Mouse (Mus musculus) CH12.LX (cell line): ENCODE data around the gene Trmt112. TPM values are rescaled to one million over a fixed set of nuclear protein-coding genes. Genes with fewer than 3 reads are reported as not detected.

Source experiments
- DNase-seq: peaks from one replicate; pipeline ENCODE4 v3.0.0-alpha.2; 2013; ENCODE audit errors: extremely low read depth
- H3K27ac ChIP-seq: 2 replicates; pipeline ENCODE4 v1.5.1; 2012; ENCODE audit warnings: low read depth, mild to moderate bottlenecking, control low read depth, moderate library complexity; ENCODE audit not compliant: insufficient read depth
- H3K27me3 ChIP-seq: replicated peaks from 2 replicates; pipeline ENCODE3; 2012; ENCODE audit warnings: inconsistent platforms
- H3K36me3 ChIP-seq, 2 experiments: replicated peaks in 1 of 2; 2 replicates each; pipeline versions ENCODE3 to v1.6.1; 2012; ENCODE audit warnings: inconsistent platforms in 1 of 2, low read length in 1 of 2, mild to moderate bottlenecking in 1 of 2, mixed read lengths in 1 of 2, moderate library complexity in 1 of 2; ENCODE audit not compliant: control insufficient read depth in 1 of 2, insufficient read depth in 1 of 2
- H3K4me1 ChIP-seq, 2 experiments: 2 replicates each; pipeline ENCODE4 v1.6.1; 2012; ENCODE audit warnings: inconsistent platforms in 1 of 2, moderate library complexity in 1 of 2; ENCODE audit not compliant: insufficient read depth in 2 of 2, control insufficient read depth in 1 of 2
- H3K4me2 ChIP-seq: 2 replicates; pipeline ENCODE4 v1.6.1; 2012; ENCODE audit warnings: low read depth, mild to moderate bottlenecking, control low read depth; ENCODE audit not compliant: poor library complexity, insufficient read depth, severe bottlenecking
- H3K4me3 ChIP-seq, 3 experiments: fragments of 150-350 bp in 1 of 3; sonication (generic) in 1 of 3; replicated peaks in 1 of 3; 2 replicates each; pipeline versions ENCODE3 to v1.5.1; 2011 to 2012; ENCODE audit warnings: low read depth in 2 of 3, low read length in 2 of 3, mild to moderate bottlenecking in 2 of 3, moderate library complexity in 2 of 3, control low read depth in 1 of 3, improper control_type of control experiment in 1 of 3, inconsistent platforms in 1 of 3, mixed read lengths in 1 of 3; ENCODE audit not compliant: poor library complexity in 1 of 3
- H3K79me2 ChIP-seq: replicated peaks from 2 replicates; pipeline ENCODE4 v1.6.1; 2012; ENCODE audit warnings: mild to moderate bottlenecking, moderate library complexity; ENCODE audit not compliant: control insufficient read depth, poor library complexity, insufficient read depth, severe bottlenecking; ENCODE audit errors: extremely low read depth
- H3K9ac ChIP-seq: 2 replicates; pipeline ENCODE4 v1.6.1; 2012; ENCODE audit warnings: low read depth, mild to moderate bottlenecking, control low read depth, moderate library complexity; ENCODE audit not compliant: insufficient read depth
- H3K9me3 ChIP-seq: replicated peaks from 2 replicates; pipeline ENCODE3; 2012; ENCODE audit warnings: low read length, inconsistent platforms, mixed read lengths
- BHLHE40 ChIP-seq: IDR thresholded peaks from 2 replicates; pipeline ENCODE4 v1.6.1; 2011; ENCODE audit warnings: mild to moderate bottlenecking, low read depth, low read length, improper control_type of control experiment
- CHD2 ChIP-seq: IDR thresholded peaks from 2 replicates; pipeline ENCODE4 v1.6.1; 2011; ENCODE audit warnings: low read length, improper control_type of control experiment
- CTCF ChIP-seq, 2 experiments: IDR thresholded peaks in 1 of 2; conservative IDR thresholded peaks in 1 of 2; 2 replicates each; pipeline ENCODE4 v1.5.1; 2011 to 2012; ENCODE audit warnings: low read depth in 2 of 2, low read length in 2 of 2, improper control_type of control experiment in 1 of 2, inconsistent platforms in 1 of 2, mild to moderate bottlenecking in 1 of 2, moderate library complexity in 1 of 2
- E2F4 ChIP-seq: IDR thresholded peaks from 2 replicates; pipeline ENCODE4 v1.6.1; 2011; ENCODE audit warnings: low read depth, low read length, improper control_type of control experiment; ENCODE audit not compliant: insufficient replicate concordance
- ELF1 ChIP-seq: IDR thresholded peaks from 2 replicates; pipeline ENCODE4 v1.6.1; 2014; ENCODE audit warnings: low read depth, mild to moderate bottlenecking, inconsistent platforms, low read length, improper control_type of control experiment
- EP300 ChIP-seq: IDR thresholded peaks from 2 replicates; pipeline ENCODE4 v1.6.1; 2011; ENCODE audit warnings: low read length, improper control_type of control experiment
- HCFC1 ChIP-seq: IDR thresholded peaks from 2 replicates; pipeline ENCODE4 v1.6.1; 2012; ENCODE audit warnings: low read depth, mild to moderate bottlenecking, inconsistent platforms, low read length, improper control_type of control experiment
- IRF4 ChIP-seq: IDR thresholded peaks from 2 replicates; pipeline ENCODE4 v1.6.1; 2014; ENCODE audit warnings: low read depth, mild to moderate bottlenecking, inconsistent platforms, low read length, improper control_type of control experiment
- JUND ChIP-seq: conservative IDR thresholded peaks from 2 replicates; pipeline ENCODE4 v1.6.1; 2011; ENCODE audit warnings: low read depth, low read length, improper control_type of control experiment
- MAFK ChIP-seq: IDR thresholded peaks from 2 replicates; pipeline ENCODE4 v1.6.1; 2011; ENCODE audit warnings: low read length, improper control_type of control experiment; ENCODE audit not compliant: insufficient replicate concordance
- MEF2A ChIP-seq: IDR thresholded peaks from 2 replicates; pipeline ENCODE4 v1.6.1; 2014; ENCODE audit warnings: low read depth, mild to moderate bottlenecking, inconsistent platforms, low read length, improper control_type of control experiment, borderline replicate concordance
- PAX5 ChIP-seq: IDR thresholded peaks from 2 replicates; pipeline ENCODE4 v1.6.1; 2012; ENCODE audit warnings: low read length, inconsistent platforms, mixed read lengths
- RAD21 ChIP-seq: IDR thresholded peaks from 2 replicates; pipeline ENCODE4 v1.6.1; 2011; ENCODE audit warnings: low read depth, mild to moderate bottlenecking, low read length, improper control_type of control experiment, moderate library complexity
- SIN3A ChIP-seq: IDR thresholded peaks from 2 replicates; pipeline ENCODE4 v1.6.1; 2012; ENCODE audit warnings: low read length, improper control_type of control experiment, inconsistent platforms
- TBP ChIP-seq: conservative IDR thresholded peaks from 2 replicates; pipeline ENCODE4 v1.6.1; 2011; ENCODE audit warnings: low read depth, low read length, improper control_type of control experiment
- TCF12 ChIP-seq: IDR thresholded peaks from 2 replicates; pipeline ENCODE4 v1.6.1; 2014; ENCODE audit warnings: low read depth, mild to moderate bottlenecking, inconsistent platforms, low read length, improper control_type of control experiment
- ZC3H11A ChIP-seq: IDR thresholded peaks from 2 replicates; pipeline ENCODE4 v1.6.1; 2012; ENCODE audit warnings: low read depth, mild to moderate bottlenecking, inconsistent platforms, low read length, improper control_type of control experiment
- ZKSCAN1 ChIP-seq: IDR thresholded peaks from 2 replicates; pipeline ENCODE4 v1.6.1; 2012; ENCODE audit warnings: low read depth, inconsistent platforms, low read length, improper control_type of control experiment, borderline replicate concordance
- ZMIZ1 ChIP-seq: IDR thresholded peaks from 2 replicates; pipeline ENCODE4 v1.6.1; 2012; ENCODE audit warnings: low read depth, mild to moderate bottlenecking, inconsistent platforms, low read length, improper control_type of control experiment
- dilution Hi-C: fragments of 300-500 bp; cut with MboI; formaldehyde crosslinking; loops from 2 replicates; pipeline ENCODE4 v1.14.3; 2020; ENCODE audit warnings: low sequenced_read_pairs; ENCODE audit not compliant: extremely low pct_unique_long_range_greater_than_20kb, extremely low pct_ligation_motif_present
- in situ Hi-C: fragments of 300-500 bp; cut with MboI; formaldehyde crosslinking; loops from 3 replicates; pipeline ENCODE4 v1.14.3; 2019; ENCODE audit warnings: low sequenced_read_pairs, low pct_ligation_motif_present, low pct_unique_long_range_greater_than_20kb, mixed read lengths
- polyA plus RNA-seq: library from polyadenylated mRNA; unstranded; fragments of >175 nt; gene quantifications from 2 replicates; pipeline ENCODE4 v1.2.1, GENCODE M21; 2012; ENCODE audit warnings: low read depth; ENCODE audit not compliant: insufficient read length
- total RNA-seq, 2 experiments: library from RNA; depleted of rRNA; stranded (reverse); fragments of 300-350 nt in 1 of 2; fragments of >200 nt in 1 of 2; gene quantifications; 2 replicates each; pipeline ENCODE4 v1.2.3; 2012 to 2014

Gene Trmt112
- total and polyA plus RNA-seq, 3 experiments: 97.9 to 212 (median 198) TPM

DNA sequence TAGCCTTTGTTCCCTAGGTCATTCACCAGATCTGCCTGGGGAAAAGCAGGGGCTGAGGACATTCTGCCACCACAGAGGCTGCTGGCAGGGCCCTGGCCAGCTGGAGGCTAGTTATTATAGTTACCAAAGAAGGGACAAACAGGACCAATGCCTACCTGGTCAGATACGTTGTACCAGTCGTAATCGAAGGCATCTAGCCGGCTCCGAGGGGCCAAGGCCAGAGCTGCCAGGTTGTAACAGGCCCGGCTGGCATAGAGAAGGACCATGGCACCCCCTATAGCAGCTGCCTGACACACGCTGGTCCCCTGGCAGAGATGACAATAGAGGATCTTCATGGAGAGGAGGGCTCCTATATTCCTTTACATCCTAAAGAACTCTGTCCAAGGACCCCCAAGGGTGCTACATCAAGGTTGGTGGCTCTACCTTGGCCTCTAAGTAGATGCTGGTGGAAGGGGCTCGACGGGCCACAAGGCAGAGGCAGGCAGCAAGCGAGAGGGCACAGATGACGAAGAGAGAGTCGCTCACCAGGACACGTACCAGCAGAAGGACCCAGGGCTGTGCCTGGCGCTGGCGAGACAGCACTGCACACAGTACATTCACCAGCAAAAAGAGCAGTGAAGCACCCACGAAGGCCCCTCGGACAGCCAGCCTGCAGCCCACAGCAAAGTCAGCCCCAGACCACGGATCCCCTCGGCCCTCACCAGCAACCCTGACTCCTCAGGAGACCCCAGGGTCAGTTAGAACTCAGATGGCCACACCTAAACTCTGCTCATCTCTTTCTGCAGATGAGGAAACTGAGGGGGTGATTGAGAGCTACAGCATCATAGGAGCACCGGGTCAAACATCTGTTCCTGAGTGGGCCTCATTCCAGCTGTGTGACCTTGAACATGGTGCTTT is 29.9 kb downstream of the Trmt112 start:
- peaks cover 0 to 16% of the 10 kb centered on the region in 2 experiments for H3K36me3 ChIP-seq

DNA sequence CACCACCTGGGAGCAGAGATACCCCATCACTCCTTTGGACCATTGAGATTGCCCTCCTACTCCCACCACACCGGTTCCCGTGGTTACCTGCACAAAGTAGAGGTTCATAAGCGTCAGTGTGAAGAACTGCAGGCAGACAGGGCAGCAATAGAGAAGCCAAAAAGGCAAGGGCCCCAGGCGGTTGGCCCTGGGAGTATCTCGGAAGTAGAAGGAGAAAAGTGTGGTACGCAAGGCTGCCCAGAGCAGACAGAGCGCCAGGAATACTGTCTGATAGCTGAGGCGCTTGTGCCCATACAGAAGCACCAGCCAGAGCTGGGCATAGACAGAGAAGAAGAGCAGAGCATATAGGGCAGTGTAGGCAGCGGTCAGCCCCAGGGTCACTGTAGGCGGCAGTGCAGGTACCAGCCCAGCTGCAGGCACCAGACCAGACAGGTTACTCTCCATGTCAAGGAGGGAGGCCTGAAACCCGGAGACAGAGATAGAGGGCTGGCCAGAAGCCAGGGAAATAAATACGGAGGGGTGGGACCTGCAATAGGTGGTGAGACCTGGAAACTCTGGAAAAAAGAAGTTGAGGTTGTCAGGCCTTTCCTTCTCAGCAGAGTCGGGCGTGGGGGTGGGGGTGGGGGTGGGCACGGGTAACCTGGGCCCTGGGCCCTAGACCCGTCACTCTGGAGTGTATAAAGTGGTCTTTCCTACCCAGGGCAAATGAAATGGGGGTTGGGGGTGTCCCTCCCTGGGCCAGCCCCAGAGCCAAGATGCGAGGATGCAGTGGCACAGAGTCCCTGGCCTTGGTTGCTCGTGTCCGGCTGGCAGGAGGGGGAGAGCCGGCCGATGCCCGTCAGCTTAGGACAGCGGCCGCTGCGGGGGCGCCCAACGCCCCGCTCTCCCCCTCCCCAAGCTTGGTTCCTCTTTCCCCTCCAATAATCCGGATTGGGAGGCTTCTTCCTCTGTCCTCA is 31.2 kb downstream of the Trmt112 start:
- no peak for DNase-seq
- H3K4me3 ChIP-seq: peak overlapping the region; percentile 71 to 78 (median 77)
- H3K4me1 ChIP-seq: peaks cover 6 to 24% of the 10 kb centered on the region in 2 experiments
- peaks cover 0 to 22% of the 10 kb centered on the region in 2 experiments for H3K36me3 ChIP-seq
- no peak overlapping the region for H3K27ac ChIP-seq
- H3K9me3 ChIP-seq: no peaks in the 10 kb centered on the region
- H3K4me2 ChIP-seq: peak overlapping the region; percentile 80
- peak overlapping the region; percentile 77 for H3K9ac ChIP-seq
- no peaks in the 10 kb centered on the region for H3K27me3 ChIP-seq
- dilution Hi-C loops: no loop called here
- no peaks in the 10 kb centered on the region for H3K79me2 ChIP-seq
- in situ Hi-C loops: no loop called here
- TF ChIP-seq RAD21 (no peak), E2F4 (no peak), JUND (no peak), MEF2A (no peak), CHD2 (no peak), TBP (no peak), MAFK (no peak), HCFC1 (no peak), ELF1 (no peak), ZC3H11A (no peak), CTCF (conservative IDR thresholded peaks at IDR 0.05 in 1 of 2, IDR thresholded peaks at IDR 0.05 in 1 of 2; ENCODE audit: low read depth in 2 of 2, low read length in 2 of 2) (no peak)

More for the DNA sequence above, 29.9 kb downstream of the Trmt112 start:
- H3K4me2 ChIP-seq: no peak overlapping the region
- H3K9me3 ChIP-seq: no peaks in the 10 kb centered on the region
- H3K4me1 ChIP-seq: peaks cover 6 to 24% of the 10 kb centered on the region in 2 experiments
- no peak for DNase-seq
- in situ Hi-C loops: loop anchor here (5.0 kb wide), 1 partner anchor 83 kb away; no protein-coding TSS in a partner anchor
- no peak overlapping the region for H3K9ac ChIP-seq
- H3K27ac ChIP-seq: no peak overlapping the region
- no peak for TF ChIP-seq IRF4
- no peak for TF ChIP-seq TCF12
- TF ChIP-seq EP300: no peak
- no peak for TF ChIP-seq ZMIZ1
- TF ChIP-seq ZKSCAN1: no peak
- TF ChIP-seq PAX5: no peak
- no peak for TF ChIP-seq CHD2
- no peak for TF ChIP-seq SIN3A
- no peak for TF ChIP-seq CTCF (conservative IDR thresholded peaks at IDR 0.05 in 1 of 2, IDR thresholded peaks at IDR 0.05 in 1 of 2; ENCODE audit: low read depth in 2 of 2, low read length in 2 of 2)
- no peak for TF ChIP-seq ZC3H11A
- TF ChIP-seq BHLHE40: no peak
- H3K4me3 ChIP-seq: no peak overlapping the region
- no peaks in the 10 kb centered on the region for H3K27me3 ChIP-seq
- dilution Hi-C loops: no loop called here
- no peaks in the 10 kb centered on the region for H3K79me2 ChIP-seq
